Mouse (Mus musculus) MEL (cell line): ENCODE measurements at regions not wholly inside any gene's neighbourhood (a gene's known extent, or its start where the extent isn't known, plus 50 kb on each side); places are given as distances from the start of the nearest gene placed in this dataset.

Experiments used
- DNase-seq: peaks from one replicate; pipeline ENCODE4 v3.0.0; 2011; ENCODE audit warnings: low read depth, low spot score
- H3K27ac ChIP-seq: 2 replicates; pipeline ENCODE4 v1.5.1; 2012; ENCODE audit warnings: low read depth, mild to moderate bottlenecking, control low read depth, low read length, moderate library complexity; ENCODE audit not compliant: control insufficient read depth
- H3K27me3 ChIP-seq, 2 experiments: fragments of 150-350 bp in 1 of 2; sonication (generic) in 1 of 2; 2 replicates each; pipeline ENCODE4 v1.6.1; 2012; ENCODE audit warnings: low read length in 2 of 2, mild to moderate bottlenecking in 2 of 2, improper control_type of control experiment in 1 of 2, moderate library complexity in 1 of 2; ENCODE audit not compliant: insufficient read depth in 2 of 2, control insufficient read depth in 1 of 2
- H3K36me3 ChIP-seq, 2 experiments: 2 replicates each; pipeline ENCODE4 v1.6.1; 2012 to 2014; ENCODE audit warnings: low read length in 2 of 2, improper control_type of control experiment in 1 of 2, inconsistent platforms in 1 of 2, mild to moderate bottlenecking in 1 of 2; ENCODE audit not compliant: insufficient read depth in 2 of 2, control insufficient read depth in 1 of 2
- H3K4me1 ChIP-seq, 2 experiments: fragments of 150-350 bp in 1 of 2; sonication (generic) in 1 of 2; 2 replicates each; pipeline ENCODE4 v1.6.1; 2012; ENCODE audit warnings: low read length in 2 of 2, improper control_type of control experiment in 1 of 2, mild to moderate bottlenecking in 1 of 2; ENCODE audit not compliant: insufficient read depth in 2 of 2, control insufficient read depth in 1 of 2
- H3K4me3 ChIP-seq, 2 experiments: fragments of 150-350 bp in 1 of 2; sonication (generic) in 1 of 2; 2 replicates each; pipeline ENCODE4 v1.5.1; 2012; ENCODE audit warnings: low read depth in 2 of 2, low read length in 2 of 2, mild to moderate bottlenecking in 2 of 2, moderate library complexity in 2 of 2, control low read depth in 1 of 2, improper control_type of control experiment in 1 of 2; ENCODE audit not compliant: control insufficient read depth in 1 of 2, insufficient read depth in 1 of 2
- H3K79me2 ChIP-seq: 2 replicates; pipeline ENCODE4 v1.6.1; 2012; ENCODE audit warnings: mild to moderate bottlenecking, low read length, moderate library complexity; ENCODE audit not compliant: control insufficient read depth, poor library complexity, insufficient read depth
- H3K9ac ChIP-seq: 2 replicates; pipeline ENCODE4 v1.6.1; 2012; ENCODE audit warnings: low read depth, mild to moderate bottlenecking, control low read depth, low read length, moderate library complexity; ENCODE audit not compliant: control insufficient read depth, poor library complexity, severe bottlenecking
- H3K9me3 ChIP-seq: fragments of 150-350 bp; sonication (generic); replicated peaks from 2 replicates; pipeline ENCODE4 v1.6.1; 2012; ENCODE audit warnings: mild to moderate bottlenecking, low read length, improper control_type of control experiment, moderate library complexity; ENCODE audit not compliant: insufficient read depth
- CHD2 ChIP-seq: IDR thresholded peaks from 2 replicates; pipeline ENCODE4 v1.6.1; 2011; ENCODE audit warnings: low read length, improper control_type of control experiment
- E2F4 ChIP-seq: IDR thresholded peaks from 2 replicates; pipeline ENCODE4 v1.6.1; 2011; ENCODE audit warnings: low read depth, low read length, improper control_type of control experiment, borderline replicate concordance
- ELF1 ChIP-seq: IDR thresholded peaks from 2 replicates; pipeline ENCODE4 v1.6.1; 2014; ENCODE audit warnings: low read depth, mild to moderate bottlenecking, inconsistent platforms, low read length, improper control_type of control experiment, moderate library complexity
- ETS1 ChIP-seq: IDR thresholded peaks from 2 replicates; pipeline ENCODE4 v1.6.1; 2012; ENCODE audit warnings: low read depth, mild to moderate bottlenecking, inconsistent platforms, low read length, improper control_type of control experiment, moderate library complexity
- GABPA ChIP-seq: IDR thresholded peaks from 2 replicates; pipeline ENCODE4 v1.6.1; 2012; ENCODE audit warnings: low read depth, mild to moderate bottlenecking, inconsistent platforms, low read length, improper control_type of control experiment, moderate library complexity
- KAT2A ChIP-seq: conservative IDR thresholded peaks from 2 replicates; pipeline ENCODE4 v1.6.1; 2012; ENCODE audit warnings: low read depth, low read length, improper control_type of control experiment, inconsistent platforms
- MAFK ChIP-seq: IDR thresholded peaks from 2 replicates; pipeline ENCODE4 v1.6.1; 2011; ENCODE audit warnings: low read depth, mild to moderate bottlenecking, low read length, improper control_type of control experiment, borderline replicate concordance
- MAX ChIP-seq: IDR thresholded peaks from 2 replicates; pipeline ENCODE4 v1.6.1; 2011; ENCODE audit warnings: low read length, improper control_type of control experiment
- MEF2A ChIP-seq: IDR thresholded peaks from 2 replicates; pipeline ENCODE4 v1.6.1; 2014; ENCODE audit warnings: low read depth, mild to moderate bottlenecking, inconsistent platforms, low read length, improper control_type of control experiment; ENCODE audit not compliant: poor library complexity, insufficient replicate concordance, severe bottlenecking; ENCODE audit errors: extremely low read depth
- MXI1 ChIP-seq: IDR thresholded peaks from 2 replicates; pipeline ENCODE4 v1.6.1; 2011; ENCODE audit warnings: mild to moderate bottlenecking, low read depth, low read length, improper control_type of control experiment
- MYC ChIP-seq: IDR thresholded peaks from 2 replicates; pipeline ENCODE4 v1.6.1; 2011; ENCODE audit warnings: low read depth, mild to moderate bottlenecking, low read length, improper control_type of control experiment, moderate library complexity
- NELFE ChIP-seq: IDR thresholded peaks from 2 replicates; pipeline ENCODE4 v1.6.1; 2011; ENCODE audit warnings: low read depth, low read length, improper control_type of control experiment
- NRF1 ChIP-seq: IDR thresholded peaks from 2 replicates; pipeline ENCODE4 v1.6.1; 2014; ENCODE audit warnings: low read depth, mild to moderate bottlenecking, inconsistent platforms, low read length, improper control_type of control experiment, moderate library complexity; ENCODE audit not compliant: poor library complexity, insufficient read depth, severe bottlenecking
- POLR2A ChIP-seq, 2 experiments: IDR thresholded peaks; 2 replicates each; pipeline ENCODE4 v1.6.1; 2011 to 2012; ENCODE audit warnings: low read length in 2 of 2, mild to moderate bottlenecking in 2 of 2, control low read depth in 1 of 2, improper control_type of control experiment in 1 of 2, low read depth in 1 of 2, moderate library complexity in 1 of 2; ENCODE audit not compliant: control insufficient read depth in 1 of 2, insufficient read depth in 1 of 2, poor library complexity in 1 of 2
- POLR2AphosphoS2 ChIP-seq: IDR thresholded peaks from 2 replicates; pipeline ENCODE4 v1.6.1; 2011; ENCODE audit warnings: low read length, improper control_type of control experiment
- RAD21 ChIP-seq: IDR thresholded peaks from 2 replicates; pipeline ENCODE4 v1.6.1; 2011; ENCODE audit warnings: mild to moderate bottlenecking, low read depth, low read length, improper control_type of control experiment
- RCOR1 ChIP-seq: IDR thresholded peaks from 2 replicates; pipeline ENCODE4 v1.6.1; 2012; ENCODE audit warnings: low read depth, mild to moderate bottlenecking, inconsistent platforms, low read length, improper control_type of control experiment
- SIN3A ChIP-seq: IDR thresholded peaks from 2 replicates; pipeline ENCODE4 v1.6.1; 2012; ENCODE audit warnings: low read length, improper control_type of control experiment, inconsistent platforms
- SMC3 ChIP-seq: IDR thresholded peaks from 2 replicates; pipeline ENCODE4 v1.6.1; 2011; ENCODE audit warnings: low read depth, low read length, improper control_type of control experiment
- UBTF ChIP-seq: IDR thresholded peaks from 2 replicates; pipeline ENCODE4 v1.6.1; 2012; ENCODE audit warnings: low read depth, mild to moderate bottlenecking, inconsistent platforms, low read length, improper control_type of control experiment, moderate library complexity, borderline replicate concordance; ENCODE audit not compliant: insufficient read depth
- USF2 ChIP-seq, 2 experiments: IDR thresholded peaks; 2 replicates each; pipeline ENCODE4 v1.6.1; 2011 to 2012; ENCODE audit warnings: improper control_type of control experiment in 2 of 2, low read length in 2 of 2, borderline replicate concordance in 1 of 2, inconsistent platforms in 1 of 2, low read depth in 1 of 2, mild to moderate bottlenecking in 1 of 2; ENCODE audit not compliant: insufficient read depth in 1 of 2
- ZC3H11A ChIP-seq: IDR thresholded peaks from 2 replicates; pipeline ENCODE4 v1.6.1; 2012; ENCODE audit warnings: low read depth, mild to moderate bottlenecking, inconsistent platforms, low read length, improper control_type of control experiment

- no peaks in the 10 kb centered on the region for H3K36me3 ChIP-seq
- no peaks in the 10 kb centered on the region for H3K27me3 ChIP-seq
- H3K9ac ChIP-seq, result no peak overlapping the region
- no peak overlapping the region for H3K27ac ChIP-seq
- DNase-seq, result no peak
- H3K79me2 ChIP-seq, result no peaks in the 10 kb centered on the region
- no peaks in the 10 kb centered on the region for H3K9me3 ChIP-seq
- no peaks in the 10 kb centered on the region for H3K4me1 ChIP-seq
- TF ChIP-seq GABPA (no peak), KAT2A (no peak), RCOR1 (no peak), POLR2A (IDR thresholded peaks at IDR 0.05; ENCODE audit: control insufficient read depth in 1 of 2, insufficient read depth in 1 of 2, low read depth in 1 of 2, low read length in 2 of 2, poor library complexity in 1 of 2) (no peak), ETS1 (no peak), UBTF (no peak), USF2 (IDR thresholded peaks at IDR 0.05; ENCODE audit: borderline replicate concordance in 1 of 2, insufficient read depth in 1 of 2, low read depth in 1 of 2, low read length in 2 of 2) (no peak), NELFE (no peak), ELF1 (no peak), RAD21 (no peak), MAX (no peak), SMC3 (no peak), MXI1 (no peak), CHD2 (no peak), MAFK (no peak), E2F4 (no peak), SIN3A (no peak), MEF2A (no peak), NRF1 (no peak), POLR2AphosphoS2 (no peak)
- no peak overlapping the region for H3K4me3 ChIP-seq
Observed at GRCm38 (mm10) chr14:114418851-114419250, 673.2 kb upstream of the Gpc5 start.

GRCm38 (mm10) chr14:114425475-114425874 is 666.5 kb upstream of the Gpc5 start:
- TF ChIP-seq ZC3H11A (peak; percentile 3; the same call in 1 of the 2 replicates), MYC (no peak)
- Histone ChIP-seq H3K4me1 (no peaks in the 10 kb centered on the region), H3K36me3 (no peaks in the 10 kb centered on the region), H3K4me3 (no peak overlapping the region), H3K79me2 (no peaks in the 10 kb centered on the region), H3K9me3 (peaks cover 3% of the 10 kb centered on the region; the same call in 1 of the 2 replicates), H3K9ac (no peak overlapping the region), H3K27me3 (no peaks in the 10 kb centered on the region), H3K27ac (no peak overlapping the region)
- DNase-seq, result no peak
